Mouse (Mus musculus): Measurements from ENCODE around the gene Wwp2. TPM values are rescaled to one million over a fixed set of nuclear protein-coding genes. Genes with fewer than 3 reads are reported as not detected.

Gene Wwp2
- total and polyA plus RNA-seq, 2 experiments = 11.8 to 15.0 TPM

GRCm38 (mm10) chr8:107417001-107417400 lies 19.2 kb upstream of the Wwp2 start:
- no peaks in the 10 kb centered on the region for H3K27me3 ChIP-seq (ENCODE audit: control insufficient read depth, insufficient read depth, low read length)
- peaks cover 47% of the 10 kb centered on the region; the same call in 1 of the 2 replicates for H3K36me3 ChIP-seq (ENCODE audit: control insufficient read depth, insufficient read depth, low read length)
- no peak for DNase-seq (ENCODE audit: extremely low read depth, low read depth, low spot score)
- H3K79me2 ChIP-seq (ENCODE audit: control insufficient read depth, insufficient read depth, low read length) = no peaks in the 10 kb centered on the region
- no peak overlapping the region for H3K27ac ChIP-seq (replicated peaks; ENCODE audit: insufficient read depth, low read depth, low read length)
- no peak overlapping the region for H3K4me3 ChIP-seq (ENCODE audit: insufficient read depth, low read depth, low read length)
- H3K4me1 ChIP-seq (ENCODE audit: control insufficient read depth, insufficient read depth, low read length) = no peaks in the 10 kb centered on the region
- H3K9ac ChIP-seq (ENCODE audit: low read depth, low read length) = no peak overlapping the region
- no peak for TF ChIP-seq POLR2A (IDR thresholded peaks at IDR 0.05; ENCODE audit: extremely low read depth, insufficient read depth, low read length)
- TF ChIP-seq CTCF (IDR thresholded peaks at IDR 0.05; ENCODE audit: low read depth, low read length) = no peak
- 89% methylated on average over 12 of the region's 12 CpGs for WGBS

- peak overlapping the region; percentile 61 for H3K4me3 ChIP-seq (ENCODE audit: insufficient read depth, low read depth, low read length)
- no peak for DNase-seq (ENCODE audit: extremely low read depth, low read depth, low spot score)
- peaks cover 18% of the 10 kb centered on the region; the same call in 1 of the 2 replicates for H3K36me3 ChIP-seq (ENCODE audit: control insufficient read depth, insufficient read depth, low read length)
- H3K4me1 ChIP-seq (ENCODE audit: control insufficient read depth, insufficient read depth, low read length) = peaks cover 2% of the 10 kb centered on the region; the same call in 1 of the 2 replicates
- no peak overlapping the region for H3K27ac ChIP-seq (replicated peaks; ENCODE audit: insufficient read depth, low read depth, low read length)
- no peak for TF ChIP-seq POLR2A (IDR thresholded peaks at IDR 0.05; ENCODE audit: extremely low read depth, insufficient read depth, low read length)
- no peak for TF ChIP-seq CTCF (IDR thresholded peaks at IDR 0.05; ENCODE audit: low read depth, low read length)
- H3K79me2 ChIP-seq (ENCODE audit: control insufficient read depth, insufficient read depth, low read length) = peaks cover 3% of the 10 kb centered on the region
- no peaks in the 10 kb centered on the region for H3K27me3 ChIP-seq (ENCODE audit: control insufficient read depth, insufficient read depth, low read length)
- H3K9ac ChIP-seq (ENCODE audit: low read depth, low read length) = peak overlapping the region; percentile 58
- WGBS = 26% methylated on average over 9 of the region's 9 CpGs
Measured at GRCm38 (mm10) chr8:107424176-107424575, 12.0 kb upstream of the Wwp2 start.

DNA sequence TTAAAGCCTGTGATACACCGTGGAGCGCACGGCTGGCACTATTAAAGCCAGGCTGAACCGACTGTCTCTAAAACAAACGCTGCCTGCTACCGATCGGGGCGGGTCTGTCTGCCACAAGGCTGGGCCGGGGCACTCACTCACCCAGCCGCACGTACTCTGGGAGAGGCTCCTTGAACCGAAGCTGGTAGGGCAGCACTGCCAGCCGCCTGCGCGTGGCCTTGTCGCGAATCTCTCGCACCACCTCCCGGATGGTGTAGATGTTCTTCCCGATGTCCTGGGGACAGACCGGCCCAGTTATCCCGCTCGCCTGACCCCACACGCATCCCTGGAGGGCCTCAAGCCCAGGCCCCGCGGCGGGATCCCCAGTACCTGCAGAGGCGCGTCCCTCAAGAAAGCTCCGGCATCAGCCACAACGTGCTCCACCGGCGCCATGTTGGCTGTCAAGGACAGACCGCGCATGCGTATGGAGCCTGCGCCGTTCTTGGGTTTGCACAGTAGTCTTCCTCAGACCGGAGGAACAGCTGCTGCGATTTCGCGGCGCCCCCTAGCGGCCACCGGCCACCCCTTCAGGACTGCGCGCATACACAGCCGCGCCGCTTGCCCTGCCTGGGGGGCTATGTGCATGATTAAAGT lies 11.5 kb upstream of the Wwp2 start, which contains the start of gene Nob1:
Gene Nob1 (minus strand): TSS at position 455 of the 633 bp plus-strand sequence.
- H3K4me3 ChIP-seq (ENCODE audit: insufficient read depth, low read depth, low read length) = peak within 1 kb of the TSS; percentile 61
- H3K9ac ChIP-seq (ENCODE audit: low read depth, low read length) = peak within 1 kb of the TSS; percentile 58
- under 1% methylated on average over 50 of the region's 50 CpGs for WGBS
- H3K36me3 ChIP-seq (ENCODE audit: control insufficient read depth, insufficient read depth, low read length) = peaks cover 13% of the 10 kb centered on the region; the same call in 1 of the 2 replicates
- peak within 1 kb of the TSS; percentile 7; the same call in 1 of the 2 replicates for H3K27ac ChIP-seq (replicated peaks; ENCODE audit: insufficient read depth, low read depth, low read length)
- DNase-seq (ENCODE audit: extremely low read depth, low read depth, low spot score) = peak; percentile 87
- TF ChIP-seq CTCF (IDR thresholded peaks at IDR 0.05; ENCODE audit: low read depth, low read length) = peak; percentile 92
- peak; percentile 65 for TF ChIP-seq POLR2A (IDR thresholded peaks at IDR 0.05; ENCODE audit: extremely low read depth, insufficient read depth, low read length)
- H3K4me1 ChIP-seq (ENCODE audit: control insufficient read depth, insufficient read depth, low read length) = peaks cover 2% of the 10 kb centered on the region; the same call in 1 of the 2 replicates
- H3K27me3 ChIP-seq (ENCODE audit: control insufficient read depth, insufficient read depth, low read length) = no peaks in the 10 kb centered on the region
- peaks cover 3% of the 10 kb centered on the region for H3K79me2 ChIP-seq (ENCODE audit: control insufficient read depth, insufficient read depth, low read length)

DNA sequence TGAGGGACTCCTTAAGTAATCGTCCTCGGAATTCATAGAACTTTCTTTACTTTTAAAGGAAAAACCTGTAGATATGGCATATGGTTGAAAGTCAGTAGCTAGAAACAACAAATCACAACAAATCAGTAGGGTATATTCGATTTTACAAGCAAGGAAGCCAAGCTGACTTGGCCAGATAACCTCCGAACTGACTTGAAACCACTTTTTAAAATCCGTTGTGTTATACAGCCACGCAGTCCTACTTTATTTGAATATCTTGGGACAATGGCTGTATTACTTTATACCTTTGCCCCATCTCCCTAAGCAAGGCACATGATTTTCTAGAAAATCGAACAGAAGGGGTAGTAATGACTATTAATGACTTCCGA lies 11.0 kb upstream of the Wwp2 start:
- Histone ChIP-seq H3K4me3 (ENCODE audit: insufficient read depth, low read depth, low read length) (no peak overlapping the region), H3K4me1 (ENCODE audit: control insufficient read depth, insufficient read depth, low read length) (peaks cover 2% of the 10 kb centered on the region; the same call in 1 of the 2 replicates), H3K79me2 (ENCODE audit: control insufficient read depth, insufficient read depth, low read length) (peaks cover 3% of the 10 kb centered on the region), H3K27me3 (ENCODE audit: control insufficient read depth, insufficient read depth, low read length) (no peaks in the 10 kb centered on the region), H3K27ac (replicated peaks; ENCODE audit: insufficient read depth, low read depth, low read length) (no peak overlapping the region), H3K9ac (ENCODE audit: low read depth, low read length) (no peak overlapping the region), H3K36me3 (ENCODE audit: control insufficient read depth, insufficient read depth, low read length) (peaks cover 9% of the 10 kb centered on the region; the same call in 1 of the 2 replicates)
- DNase-seq (ENCODE audit: extremely low read depth, low read depth, low spot score) = no peak
- TF ChIP-seq POLR2A (IDR thresholded peaks at IDR 0.05; ENCODE audit: extremely low read depth, insufficient read depth, low read length) = no peak
- no peak for TF ChIP-seq CTCF (IDR thresholded peaks at IDR 0.05; ENCODE audit: low read depth, low read length)
- WGBS = 38% methylated on average over 8 of the region's 8 CpGs

- no peaks in the 10 kb centered on the region for H3K27me3 ChIP-seq (ENCODE audit: control insufficient read depth, insufficient read depth, low read length)
- no peak overlapping the region for H3K27ac ChIP-seq (replicated peaks; ENCODE audit: insufficient read depth, low read depth, low read length)
- peak; percentile 76 for DNase-seq (ENCODE audit: extremely low read depth, low read depth, low spot score)
- H3K9ac ChIP-seq (ENCODE audit: low read depth, low read length) = no peak overlapping the region
- H3K79me2 ChIP-seq (ENCODE audit: control insufficient read depth, insufficient read depth, low read length) = no peaks in the 10 kb centered on the region
- H3K4me3 ChIP-seq (ENCODE audit: insufficient read depth, low read depth, low read length) = no peak overlapping the region
- H3K4me1 ChIP-seq (ENCODE audit: control insufficient read depth, insufficient read depth, low read length) = peaks cover 6% of the 10 kb centered on the region; the same call in 1 of the 2 replicates
- H3K36me3 ChIP-seq (ENCODE audit: control insufficient read depth, insufficient read depth, low read length) = no peaks in the 10 kb centered on the region
- TF ChIP-seq POLR2A (IDR thresholded peaks at IDR 0.05; ENCODE audit: extremely low read depth, insufficient read depth, low read length) = no peak
- TF ChIP-seq CTCF (IDR thresholded peaks at IDR 0.05; ENCODE audit: low read depth, low read length) = no peak
- 38% methylated on average over 8 of the region's 8 CpGs for WGBS
Measured at GRCm38 (mm10) chr8:107430821-107431220, 5.3 kb upstream of the Wwp2 start.
